Mouse (Mus musculus): Measurements from ENCODE around the gene Kansl1. TPM values are rescaled to one million over a fixed set of nuclear protein-coding genes. Genes with fewer than 3 reads are reported as not detected.

Kansl1 gene
- total RNA-seq, 2 experiments from 2014 or later = 29.6 to 64.0 TPM

- ATAC-seq (replicated peaks; ENCODE audit: poor library complexity) = peak; percentile 85
These were observed 89.0 kb downstream of the Kansl1 start for GRCm38 (mm10) chr11:104379635-104380034.

GRCm38 (mm10) chr11:104376291-104376690, 92.4 kb downstream of the Kansl1 start:
- no peak for ATAC-seq (replicated peaks; ENCODE audit: poor library complexity)

DNA sequence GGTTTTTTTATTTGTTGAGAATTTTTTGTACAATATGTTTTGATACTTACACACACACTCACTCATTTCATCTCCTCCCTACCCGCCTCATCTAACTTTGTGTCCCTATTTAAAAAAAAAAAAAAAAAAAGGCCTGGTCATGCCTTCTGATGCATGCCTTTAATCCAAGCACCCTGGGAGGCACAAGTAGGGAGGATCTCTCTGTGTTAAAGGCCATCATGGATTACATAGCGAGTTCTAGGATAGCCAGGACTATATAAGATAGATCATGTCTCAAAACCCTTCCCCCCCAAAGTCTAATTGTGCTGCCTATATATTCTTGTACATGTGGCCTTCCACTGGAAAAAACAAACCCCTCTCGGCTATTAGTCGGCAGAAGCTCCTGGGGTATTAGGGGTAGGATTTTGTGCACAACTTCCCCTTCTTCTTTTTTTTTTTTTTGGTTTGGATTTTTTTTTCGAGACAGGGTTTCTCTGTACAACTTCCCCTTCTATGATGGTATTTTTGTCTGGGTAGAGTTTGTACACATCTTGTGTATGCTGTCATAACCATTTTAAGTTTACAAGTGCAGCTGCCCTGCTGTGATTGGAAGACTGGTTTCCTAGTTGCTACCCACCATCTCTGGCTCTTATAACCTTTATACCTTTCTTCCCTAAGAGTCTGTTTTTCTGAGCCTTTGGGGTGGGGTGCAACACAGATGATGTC, 101.0 kb downstream of the Kansl1 start:
- ATAC-seq (replicated peaks; ENCODE audit: poor library complexity) = peak; percentile 82

GRCm38 (mm10) chr11:104363823-104364600, 104.6 kb downstream of the Kansl1 start:
- no peak for ATAC-seq (replicated peaks; ENCODE audit: poor library complexity)

DNA sequence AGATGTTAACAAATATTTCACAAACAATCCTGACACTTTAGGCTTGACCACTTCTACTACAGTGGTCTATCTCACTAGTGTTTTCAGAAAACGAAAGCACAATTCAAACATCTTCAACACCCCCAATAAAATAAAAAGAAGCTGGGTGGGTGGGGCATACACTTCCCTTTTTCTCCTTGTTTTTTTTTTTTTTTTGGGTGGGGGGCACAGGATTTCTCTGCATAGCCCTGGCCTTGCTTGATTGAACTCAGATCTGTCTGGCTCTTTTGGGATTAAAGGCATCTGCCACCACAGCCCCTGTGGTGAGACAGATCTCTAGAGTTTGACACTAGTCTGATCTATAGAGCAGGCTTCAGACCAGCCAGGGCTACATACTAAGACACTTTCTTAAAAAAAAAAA, 106.0 kb downstream of the Kansl1 start:
- ATAC-seq (replicated peaks; ENCODE audit: poor library complexity) = no peak

- peak; percentile 85 for ATAC-seq (replicated peaks; ENCODE audit: poor library complexity)
These were observed 106.9 kb downstream of the Kansl1 start for GRCm38 (mm10) chr11:104361790-104362189.

DNA sequence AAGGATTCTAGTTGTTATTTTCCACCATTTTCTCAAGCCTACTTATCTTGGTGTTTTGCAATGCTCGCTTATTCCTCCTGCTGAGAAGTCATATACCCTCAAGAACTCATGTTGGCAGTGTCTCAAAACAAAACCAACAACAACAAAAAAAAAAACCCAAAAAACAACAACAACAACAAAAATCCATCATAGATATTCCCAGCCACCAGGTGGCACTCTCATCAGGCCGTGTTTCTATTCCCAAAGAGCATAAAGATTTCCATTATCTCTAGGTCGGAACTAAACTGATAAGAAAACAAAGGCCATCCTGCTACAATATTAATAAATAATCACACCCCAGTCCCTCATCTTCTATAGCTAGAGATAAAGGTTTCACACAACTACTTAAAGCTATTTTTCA, 121.7 kb downstream of the Kansl1 start:
- ATAC-seq (replicated peaks; ENCODE audit: poor library complexity) = 0 out of 2 replicates have a peak, but pooled peaks have one; percentile 14

- ATAC-seq (replicated peaks; ENCODE audit: poor library complexity) = no peak
These were observed 133.7 kb downstream of the Kansl1 start for GRCm38 (mm10) chr11:104334946-104335345.

DNA sequence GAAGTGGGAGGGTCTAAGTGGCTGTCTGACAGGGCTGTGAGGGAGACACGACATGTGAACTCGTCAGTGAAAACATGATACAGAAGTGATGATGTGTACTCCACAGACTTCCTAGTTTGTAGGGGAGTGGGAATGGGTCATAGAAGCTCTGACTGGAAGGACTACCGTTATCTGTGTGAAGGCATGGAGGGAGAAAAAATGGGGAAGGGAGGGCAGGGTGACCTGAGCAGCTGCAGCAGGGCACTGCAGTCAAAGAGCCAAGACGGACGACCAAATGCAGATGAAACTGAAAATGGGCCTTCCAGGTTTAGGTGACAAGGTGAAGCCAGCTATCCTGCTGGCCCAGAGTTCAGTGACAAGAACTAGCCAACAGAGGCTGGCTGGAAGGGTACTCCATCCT, 134.5 kb downstream of the Kansl1 start:
- no peak for ATAC-seq (replicated peaks; ENCODE audit: poor library complexity)

DNA sequence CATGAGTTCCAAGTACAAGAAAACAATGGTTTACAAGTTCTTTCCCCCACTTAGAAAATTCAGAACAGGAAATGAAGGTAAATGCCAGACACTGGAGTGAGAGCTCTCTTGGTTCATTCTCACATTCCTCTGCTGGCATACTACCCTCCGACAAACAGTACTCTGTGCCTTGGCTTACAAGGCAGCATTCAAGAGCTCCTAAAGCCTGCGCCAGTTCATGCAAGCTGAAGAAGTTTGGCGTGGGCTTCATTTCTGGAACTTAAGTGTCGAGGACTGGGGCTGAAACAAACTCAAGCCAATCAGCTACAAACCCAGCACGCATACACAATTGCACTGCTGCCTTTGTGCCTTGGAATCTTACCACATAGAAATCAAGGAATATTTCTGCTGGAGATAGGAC, 136.6 kb downstream of the Kansl1 start:
- no peak for ATAC-seq (replicated peaks; ENCODE audit: poor library complexity)

DNA sequence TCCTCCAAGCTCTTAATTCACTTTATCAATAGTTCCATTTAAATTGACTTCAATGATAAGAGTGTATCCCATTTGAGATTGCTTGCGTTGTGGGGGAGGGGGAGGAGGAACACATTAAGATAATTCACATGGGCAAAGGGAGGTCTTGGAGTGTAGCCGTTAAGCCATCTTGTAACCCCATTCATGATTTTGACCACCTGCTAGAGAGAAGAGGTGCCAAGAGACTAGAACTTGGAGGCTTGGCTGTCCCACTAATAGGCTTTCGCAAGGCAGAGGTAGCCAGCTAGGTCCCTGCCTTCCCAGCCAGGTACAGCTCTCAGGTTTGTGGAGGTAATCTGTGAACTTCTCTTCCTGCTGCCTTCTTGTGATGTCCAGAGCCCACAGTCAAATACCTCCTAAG, 137.5 kb downstream of the Kansl1 start:
- ATAC-seq (replicated peaks; ENCODE audit: poor library complexity) = no peak

- no peak for ATAC-seq (replicated peaks; ENCODE audit: poor library complexity)
These were observed 138.5 kb downstream of the Kansl1 start for GRCm38 (mm10) chr11:104330151-104330550.

DNA sequence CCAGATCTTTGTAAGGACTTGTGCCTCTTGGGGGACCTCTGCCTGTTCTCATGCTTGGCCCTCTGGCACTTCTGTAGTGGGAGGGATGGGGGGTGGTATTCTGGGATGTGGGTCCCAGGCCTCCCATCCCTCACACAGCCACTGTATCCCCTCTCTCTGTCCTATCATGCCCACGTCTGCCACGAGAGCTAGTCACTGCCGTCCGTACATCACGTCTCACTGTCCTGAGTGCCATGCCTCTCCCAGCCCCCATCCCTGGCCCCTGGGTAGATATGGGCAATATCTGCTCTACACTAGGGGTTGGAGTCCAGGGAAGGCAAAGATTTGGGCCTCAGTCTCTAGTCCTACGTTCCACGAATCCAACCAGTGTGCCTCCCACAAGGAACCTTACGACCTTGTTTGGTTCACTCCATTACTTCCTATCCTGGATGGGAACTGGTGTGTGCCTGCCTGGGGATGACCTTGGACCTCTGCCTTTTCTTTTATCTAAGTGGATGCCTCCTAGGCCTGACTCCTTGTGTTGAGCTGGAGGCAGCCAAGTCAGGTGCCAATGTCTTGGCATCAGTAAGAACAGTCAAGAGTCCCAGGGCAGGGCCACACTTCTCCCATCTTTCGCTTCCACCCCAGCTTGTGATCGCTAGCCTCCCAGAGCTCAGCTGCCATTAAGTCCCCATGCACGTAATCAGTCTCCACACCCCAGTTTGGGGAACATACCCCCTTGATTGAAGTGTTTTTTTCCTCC, 139.3 kb downstream of the Kansl1 start:
- no peak for ATAC-seq (replicated peaks; ENCODE audit: poor library complexity)

DNA sequence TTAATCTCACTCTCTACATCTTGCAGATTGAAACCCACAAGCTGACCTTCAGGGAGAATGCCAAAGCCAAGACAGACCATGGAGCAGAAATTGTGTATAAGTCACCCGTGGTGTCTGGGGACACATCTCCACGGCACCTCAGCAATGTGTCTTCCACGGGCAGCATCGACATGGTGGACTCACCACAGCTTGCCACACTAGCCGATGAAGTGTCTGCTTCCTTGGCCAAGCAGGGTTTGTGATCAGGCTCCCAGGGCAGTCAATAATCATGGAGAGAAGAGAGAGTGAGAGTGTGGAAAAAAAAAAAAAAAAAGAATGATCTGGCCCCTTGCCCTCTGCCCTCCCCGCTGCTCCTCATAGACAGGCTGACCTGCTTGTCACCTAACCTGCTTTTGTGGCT, 140.7 kb downstream of the Kansl1 start:
- ATAC-seq (replicated peaks; ENCODE audit: poor library complexity) = no peak

DNA sequence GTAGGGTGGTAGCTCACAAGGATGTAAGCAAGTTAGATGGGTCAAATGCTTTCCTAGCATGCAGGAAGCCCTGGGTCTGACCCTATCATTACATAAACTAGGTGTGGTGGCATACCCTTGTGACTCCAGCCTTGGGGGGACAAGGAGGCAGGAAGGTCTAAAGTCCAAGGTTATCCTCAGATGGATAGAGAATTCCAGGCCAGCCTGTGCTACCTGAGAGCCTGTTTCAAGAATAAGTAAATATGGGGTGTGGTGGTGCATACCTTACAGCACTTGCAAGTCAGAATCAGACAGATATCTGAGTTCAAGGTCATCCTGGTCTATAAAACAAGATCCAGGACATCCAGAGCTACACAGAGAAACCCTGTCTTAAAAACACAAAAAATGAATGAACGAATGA, 141.2 kb downstream of the Kansl1 start:
- ATAC-seq (replicated peaks; ENCODE audit: poor library complexity) = no peak

GRCm38 (mm10) chr11:104322142-104322541, 146.5 kb downstream of the Kansl1 start:
- ATAC-seq (replicated peaks; ENCODE audit: poor library complexity) = no peak

DNA sequence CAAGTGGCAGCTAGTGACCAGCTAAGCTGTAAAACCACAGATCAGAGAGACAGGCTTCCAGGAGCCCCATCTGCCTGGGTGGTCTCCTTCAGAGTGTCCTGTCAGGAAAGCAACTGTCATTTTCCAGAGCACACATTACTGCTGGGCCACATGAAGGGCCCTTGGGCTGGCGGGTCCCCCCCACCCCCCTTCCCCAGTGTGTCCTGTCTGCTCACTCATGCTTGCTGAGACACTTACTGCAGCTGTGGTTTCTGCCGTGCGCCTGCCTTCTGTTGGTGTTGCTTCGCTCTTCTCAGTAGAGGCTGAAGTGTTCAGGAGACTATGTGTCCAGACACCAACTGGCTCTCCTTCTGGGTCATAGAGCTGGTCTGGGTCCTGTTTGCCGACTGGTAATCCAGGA, 148.2 kb downstream of the Kansl1 start:
- ATAC-seq (replicated peaks; ENCODE audit: poor library complexity) = no peak

- peak; percentile 53 for ATAC-seq (replicated peaks; ENCODE audit: poor library complexity)
These were observed 149.5 kb downstream of the Kansl1 start for GRCm38 (mm10) chr11:104318940-104319781.

DNA sequence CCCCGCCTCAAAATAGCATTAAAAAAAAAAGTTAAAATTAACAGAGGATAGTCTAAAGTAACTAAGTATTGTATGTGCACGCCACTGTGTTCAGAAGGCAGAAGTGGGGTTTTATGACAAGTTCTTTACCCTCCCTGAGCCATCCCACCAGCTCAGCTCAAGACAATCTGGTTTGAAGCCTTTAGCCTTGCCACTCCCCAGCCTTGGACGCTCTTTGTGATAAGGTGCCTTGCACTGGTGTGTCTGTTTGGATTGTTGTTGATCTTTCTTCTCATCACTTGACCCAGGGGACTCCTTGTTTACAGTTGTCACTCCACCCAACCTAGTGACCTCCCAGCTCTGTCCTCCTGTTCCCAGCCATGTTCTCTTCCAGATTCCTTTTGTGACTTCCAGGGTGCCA, 151.0 kb downstream of the Kansl1 start:
- ATAC-seq (replicated peaks; ENCODE audit: poor library complexity) = peak; percentile 42

DNA sequence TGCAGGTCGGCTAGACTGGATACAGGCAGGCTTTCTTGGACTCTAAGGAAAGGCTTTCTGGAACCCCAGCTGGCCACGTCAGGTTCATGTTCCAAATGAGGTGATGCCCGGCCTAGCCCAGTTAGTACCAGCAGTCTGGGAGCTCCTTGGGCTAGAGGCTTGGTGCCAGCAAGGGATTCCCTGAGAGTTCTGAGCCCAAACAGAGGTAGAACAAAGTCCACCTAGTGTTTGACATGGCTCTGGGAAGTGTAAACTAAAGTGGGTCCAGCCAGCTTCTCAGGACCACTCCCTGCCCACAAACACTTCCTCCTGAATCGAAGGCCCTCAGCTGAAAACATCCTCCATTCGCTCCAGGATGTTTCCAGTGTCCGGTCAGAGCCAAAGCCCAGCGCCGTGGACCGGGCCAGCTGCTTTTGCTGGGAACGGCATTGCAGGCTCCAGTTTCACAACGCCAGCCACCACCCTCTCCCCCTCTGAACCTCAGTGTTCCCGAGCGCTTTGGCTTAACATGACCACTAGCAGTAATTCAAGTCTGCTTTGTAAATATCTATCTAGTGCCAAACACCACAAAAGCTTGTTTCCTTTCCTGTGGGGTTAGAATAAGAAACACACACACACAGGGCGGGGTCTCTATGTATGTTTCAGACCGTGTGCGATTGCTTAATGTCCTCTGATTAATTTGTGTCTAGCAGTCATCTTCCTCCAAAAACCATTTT, 151.8 kb downstream of the Kansl1 start:
- ATAC-seq (replicated peaks; ENCODE audit: poor library complexity) = peak; percentile 27
